Mouse (Mus musculus): ENCODE results near the gene Syt1. TPM values are rescaled to one million over a fixed set of nuclear protein-coding genes. Genes with fewer than 3 reads are reported as not detected.

Gene Syt1
- polyA plus RNA-seq, 1 experiment from 2014 or later: 0.72 TPM

- ATAC-seq (ENCODE audit: extremely low read depth, insufficient number of reproducible peaks, low FRiP score, low TSS enrichment): no peak
- H3K4me3 ChIP-seq: peak overlapping the region; percentile 21
These were observed 179.0 kb downstream of the Syt1 start for GRCm38 (mm10) chr10:108831801-108832200.

DNA sequence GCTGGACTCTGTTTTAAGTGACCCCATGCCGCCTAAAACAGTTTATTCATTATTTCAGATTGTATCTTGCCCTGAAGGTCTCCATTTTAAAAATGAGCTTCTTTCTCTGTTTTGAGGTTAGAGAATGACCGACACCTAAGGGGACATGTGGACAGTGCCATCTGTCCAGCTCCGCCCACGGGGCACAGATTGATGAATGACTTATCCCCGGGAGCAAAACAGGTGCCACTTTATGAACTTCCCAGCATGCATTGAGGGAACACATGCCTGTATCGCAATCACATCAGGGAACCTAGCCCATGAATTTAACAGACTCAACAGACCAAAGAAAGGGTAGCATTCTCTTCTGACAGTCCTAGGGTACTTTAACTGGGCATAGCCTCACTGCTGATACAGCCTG is 188.5 kb downstream of the Syt1 start:
- Histone ChIP-seq H3K4me1 (no peaks in the 10 kb centered on the region), H3K9me3 (no peaks in the 10 kb centered on the region), H3K4me3 (no peak overlapping the region), H3K27me3 (replicated peaks) (no peaks in the 10 kb centered on the region), H3K4me2 (no peak overlapping the region), H3K36me3 (no peaks in the 10 kb centered on the region), H3K9ac (no peak overlapping the region), H3K27ac (replicated peaks) (no peak overlapping the region)
- ATAC-seq (ENCODE audit: extremely low read depth, insufficient number of reproducible peaks, low FRiP score, low TSS enrichment): no peak
- WGBS: 75% methylated on average over 6 of the region's 6 CpGs

More at GRCm38 (mm10) chr10:108831801-108832200, 179.0 kb downstream of the Syt1 start:
- no peaks in the 10 kb centered on the region for H3K9me3 ChIP-seq
- no peak overlapping the region for H3K27ac ChIP-seq (replicated peaks)
- peak overlapping the region; percentile 43 for H3K4me2 ChIP-seq
- 42% methylated on average over 6 of the region's 6 CpGs for WGBS
- H3K4me1 ChIP-seq: no peaks in the 10 kb centered on the region
- no peaks in the 10 kb centered on the region for H3K27me3 ChIP-seq (replicated peaks)
- no peaks in the 10 kb centered on the region for H3K36me3 ChIP-seq
- no peak overlapping the region for H3K9ac ChIP-seq

DNA sequence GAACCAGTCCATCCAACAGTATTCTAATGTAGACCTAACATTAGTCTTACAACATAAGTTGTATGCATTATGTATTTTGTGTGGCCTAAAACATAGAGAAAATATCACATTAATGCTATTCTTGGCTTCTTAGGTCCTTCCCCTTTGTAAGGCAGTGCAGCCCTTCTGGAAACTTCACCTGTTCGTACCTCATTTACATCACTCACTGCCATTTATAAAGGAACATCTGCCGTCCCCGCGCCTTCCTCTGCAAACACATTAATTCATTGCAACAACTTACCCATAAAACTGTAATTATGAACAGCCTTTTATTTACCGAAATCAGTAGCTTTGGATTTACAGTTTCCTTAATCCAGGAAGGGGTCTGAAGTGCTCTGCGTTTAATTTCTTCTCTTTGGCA is 195.4 kb downstream of the Syt1 start:
- Histone ChIP-seq H3K4me1 (no peaks in the 10 kb centered on the region), H3K9me3 (no peaks in the 10 kb centered on the region), H3K9ac (no peak overlapping the region), H3K36me3 (no peaks in the 10 kb centered on the region), H3K27me3 (replicated peaks) (no peaks in the 10 kb centered on the region), H3K4me3 (no peak overlapping the region), H3K4me2 (no peak overlapping the region), H3K27ac (replicated peaks) (no peak overlapping the region)
- 81% methylated on average over 6 of the region's 6 CpGs for WGBS
- no peak for ATAC-seq (ENCODE audit: extremely low read depth, insufficient number of reproducible peaks, low FRiP score, low TSS enrichment)

- WGBS: 54% methylated on average over 1 of the region's 1 CpGs
- H3K27me3 ChIP-seq (replicated peaks): no peaks in the 10 kb centered on the region
- no peak overlapping the region for H3K4me2 ChIP-seq
- H3K4me3 ChIP-seq: no peak overlapping the region
- H3K9ac ChIP-seq: no peak overlapping the region
- no peaks in the 10 kb centered on the region for H3K4me1 ChIP-seq
- no peak for ATAC-seq (ENCODE audit: extremely low read depth, insufficient number of reproducible peaks, low FRiP score, low TSS enrichment)
- H3K9me3 ChIP-seq: no peaks in the 10 kb centered on the region
- H3K27ac ChIP-seq (replicated peaks): no peak overlapping the region
- no peaks in the 10 kb centered on the region for H3K36me3 ChIP-seq
These were observed 206.4 kb downstream of the Syt1 start for GRCm38 (mm10) chr10:108804380-108804779.

- ATAC-seq (ENCODE audit: extremely low read depth, insufficient number of reproducible peaks, low FRiP score, low TSS enrichment): no peak
- no peaks in the 10 kb centered on the region for H3K36me3 ChIP-seq
- no peak overlapping the region for H3K9ac ChIP-seq
- WGBS: 79% methylated on average over 7 of the region's 7 CpGs
- H3K9me3 ChIP-seq: no peaks in the 10 kb centered on the region
- H3K4me3 ChIP-seq: no peak overlapping the region
- H3K4me2 ChIP-seq: no peak overlapping the region
- no peaks in the 10 kb centered on the region for H3K4me1 ChIP-seq
- H3K27me3 ChIP-seq (replicated peaks): no peaks in the 10 kb centered on the region
- no peak overlapping the region for H3K27ac ChIP-seq (replicated peaks)
These were observed 210.0 kb downstream of the Syt1 start for GRCm38 (mm10) chr10:108800776-108801175.

DNA sequence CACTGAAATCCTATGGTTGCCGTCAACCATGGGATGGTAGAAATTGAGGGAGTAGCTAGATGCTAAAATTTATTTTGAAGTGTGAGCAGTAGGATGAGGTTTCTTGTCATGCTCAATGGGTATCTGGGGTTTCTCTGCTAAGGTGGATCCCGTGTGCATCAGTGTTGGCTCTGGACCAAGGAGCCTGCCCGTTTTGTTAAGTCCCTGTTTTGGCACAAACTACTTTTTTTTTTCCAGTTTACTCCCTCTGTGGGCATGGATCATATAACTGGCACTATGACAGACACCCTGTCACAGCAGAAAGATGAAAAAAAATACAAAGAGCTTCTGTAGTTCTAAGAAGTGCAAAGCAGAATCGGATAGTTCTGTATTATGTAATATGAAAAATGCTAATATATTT is 212.0 kb downstream of the Syt1 start:
- no peak overlapping the region for H3K27ac ChIP-seq (replicated peaks)
- H3K27me3 ChIP-seq (replicated peaks): no peaks in the 10 kb centered on the region
- no peak for ATAC-seq (ENCODE audit: extremely low read depth, insufficient number of reproducible peaks, low FRiP score, low TSS enrichment)
- no peak overlapping the region for H3K4me3 ChIP-seq
- H3K9me3 ChIP-seq: no peaks in the 10 kb centered on the region
- H3K4me2 ChIP-seq: no peak overlapping the region
- WGBS: 75% methylated on average over 4 of the region's 4 CpGs
- H3K9ac ChIP-seq: no peak overlapping the region
- H3K4me1 ChIP-seq: no peaks in the 10 kb centered on the region
- no peaks in the 10 kb centered on the region for H3K36me3 ChIP-seq

- no peak overlapping the region for H3K4me3 ChIP-seq
- H3K36me3 ChIP-seq: no peaks in the 10 kb centered on the region
- WGBS: 84% methylated on average over 5 of the region's 5 CpGs
- no peak for ATAC-seq (ENCODE audit: extremely low read depth, insufficient number of reproducible peaks, low FRiP score, low TSS enrichment)
- no peak overlapping the region for H3K9ac ChIP-seq
- H3K27ac ChIP-seq (replicated peaks): no peak overlapping the region
- no peak overlapping the region for H3K4me2 ChIP-seq
- H3K27me3 ChIP-seq (replicated peaks): no peaks in the 10 kb centered on the region
- H3K9me3 ChIP-seq: no peaks in the 10 kb centered on the region
- H3K4me1 ChIP-seq: no peaks in the 10 kb centered on the region
These were observed 228.0 kb downstream of the Syt1 start for GRCm38 (mm10) chr10:108782817-108783216.

- Histone ChIP-seq H3K4me3 (no peak overlapping the region), H3K9ac (no peak overlapping the region), H3K9me3 (no peaks in the 10 kb centered on the region), H3K27me3 (replicated peaks) (no peaks in the 10 kb centered on the region), H3K4me2 (no peak overlapping the region), H3K36me3 (no peaks in the 10 kb centered on the region), H3K27ac (replicated peaks) (no peak overlapping the region), H3K4me1 (no peaks in the 10 kb centered on the region)
- ATAC-seq (ENCODE audit: extremely low read depth, insufficient number of reproducible peaks, low FRiP score, low TSS enrichment): no peak
- 80% methylated on average over 3 of the region's 3 CpGs for WGBS
These were observed 230.2 kb downstream of the Syt1 start for GRCm38 (mm10) chr10:108780614-108781013.

GRCm38 (mm10) chr10:108776735-108777134 is 234.0 kb downstream of the Syt1 start:
- Histone ChIP-seq H3K36me3 (no peaks in the 10 kb centered on the region), H3K4me3 (no peak overlapping the region), H3K27me3 (replicated peaks) (no peaks in the 10 kb centered on the region), H3K4me1 (no peaks in the 10 kb centered on the region), H3K9me3 (no peaks in the 10 kb centered on the region), H3K27ac (replicated peaks) (no peak overlapping the region), H3K9ac (no peak overlapping the region), H3K4me2 (no peak overlapping the region)
- ATAC-seq (ENCODE audit: extremely low read depth, insufficient number of reproducible peaks, low FRiP score, low TSS enrichment): no peak
- WGBS: 73% methylated on average over 8 of the region's 8 CpGs

DNA sequence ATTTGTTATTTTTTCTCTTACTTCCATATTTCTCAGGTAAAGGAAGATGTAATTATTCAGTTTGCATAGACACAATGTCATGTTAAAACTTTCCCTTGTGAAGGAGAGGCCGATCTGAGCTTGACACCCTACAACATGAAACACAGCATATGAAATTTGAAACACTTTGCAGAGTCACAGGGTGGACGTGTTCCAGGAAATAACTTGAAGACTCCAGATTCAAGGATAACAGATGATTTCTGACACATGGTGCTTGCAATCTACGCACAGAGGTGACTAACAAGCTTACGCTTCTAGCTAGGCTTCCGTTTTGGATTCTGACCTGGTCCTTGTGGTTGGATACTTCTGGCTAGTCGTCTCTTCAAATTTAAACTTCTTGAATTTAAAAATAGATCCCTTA is 239.7 kb downstream of the Syt1 start:
- ATAC-seq (ENCODE audit: extremely low read depth, insufficient number of reproducible peaks, low FRiP score, low TSS enrichment): no peak
- WGBS: 75% methylated on average over 6 of the region's 6 CpGs
- Histone ChIP-seq H3K36me3 (no peaks in the 10 kb centered on the region), H3K27me3 (replicated peaks) (no peaks in the 10 kb centered on the region), H3K9ac (no peak overlapping the region), H3K4me1 (no peaks in the 10 kb centered on the region), H3K27ac (replicated peaks) (no peak overlapping the region), H3K4me2 (no peak overlapping the region), H3K9me3 (no peaks in the 10 kb centered on the region), H3K4me3 (no peak overlapping the region)

DNA sequence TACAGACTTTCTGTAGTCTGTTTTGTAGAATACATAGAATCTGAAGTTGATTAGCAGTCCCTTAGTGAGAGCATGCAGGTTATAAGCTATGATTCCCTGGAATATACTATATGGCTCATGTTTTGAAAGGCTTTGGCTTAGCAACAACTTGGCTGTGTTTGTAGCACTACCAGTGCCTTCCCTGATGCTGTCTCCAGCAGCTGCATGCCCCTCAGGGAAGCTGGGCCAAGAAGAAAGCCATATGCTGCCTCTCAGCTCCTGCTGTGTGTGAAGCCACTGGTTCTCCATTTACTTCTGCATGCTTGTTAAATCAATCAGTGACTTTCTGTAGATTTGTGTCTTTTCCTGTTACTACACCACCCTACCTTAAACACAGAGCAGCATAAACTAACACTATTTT is 245.2 kb downstream of the Syt1 start:
- Histone ChIP-seq H3K27me3 (replicated peaks) (no peaks in the 10 kb centered on the region), H3K9ac (no peak overlapping the region), H3K4me2 (no peak overlapping the region), H3K9me3 (no peaks in the 10 kb centered on the region), H3K4me3 (no peak overlapping the region), H3K36me3 (no peaks in the 10 kb centered on the region), H3K4me1 (no peaks in the 10 kb centered on the region), H3K27ac (replicated peaks) (no peak overlapping the region)
- no peak for ATAC-seq (ENCODE audit: extremely low read depth, insufficient number of reproducible peaks, low FRiP score, low TSS enrichment)

GRCm38 (mm10) chr10:108763722-108764121 is 247.1 kb downstream of the Syt1 start:
- 77% methylated on average over 6 of the region's 6 CpGs for WGBS
- H3K9me3 ChIP-seq: no peaks in the 10 kb centered on the region
- no peak overlapping the region for H3K27ac ChIP-seq (replicated peaks)
- H3K4me2 ChIP-seq: no peak overlapping the region
- no peaks in the 10 kb centered on the region for H3K27me3 ChIP-seq (replicated peaks)
- no peaks in the 10 kb centered on the region for H3K36me3 ChIP-seq
- H3K4me3 ChIP-seq: no peak overlapping the region
- H3K4me1 ChIP-seq: no peaks in the 10 kb centered on the region
- H3K9ac ChIP-seq: no peak overlapping the region
- ATAC-seq (ENCODE audit: extremely low read depth, insufficient number of reproducible peaks, low FRiP score, low TSS enrichment): no peak

- Histone ChIP-seq H3K9me3 (no peaks in the 10 kb centered on the region), H3K27ac (replicated peaks) (no peak overlapping the region), H3K4me1 (no peaks in the 10 kb centered on the region), H3K4me3 (no peak overlapping the region), H3K36me3 (no peaks in the 10 kb centered on the region), H3K27me3 (replicated peaks) (no peaks in the 10 kb centered on the region), H3K9ac (no peak overlapping the region), H3K4me2 (no peak overlapping the region)
- ATAC-seq (ENCODE audit: extremely low read depth, insufficient number of reproducible peaks, low FRiP score, low TSS enrichment): no peak
- 78% methylated on average over 2 of the region's 2 CpGs for WGBS
These were observed 257.5 kb downstream of the Syt1 start for GRCm38 (mm10) chr10:108753304-108753703.

All from heart, embryonic 13.5 days (tissue).